Mouse (Mus musculus) lung, postnatal 0 days (tissue): ENCODE results near the gene Zfp277. TPM values are rescaled to one million over a fixed set of nuclear protein-coding genes. Genes with fewer than 3 reads are reported as not detected.

Experiments
- ATAC-seq: fragments of 200-750 bp; cut with Nextera tagmentation; 2 replicates; pipeline ENCODE4 v1.8.0; 2017; ENCODE audit warnings: moderate library complexity
- DNase-seq: peaks from one replicate; pipeline ENCODE4 v3.0.0-alpha.2; 2016; ENCODE audit warnings: low spot score
- H3K27ac ChIP-seq: fragments of 300-500 bp; sonication (generic); 2 replicates; pipeline ENCODE4 v1.5.1; 2014; ENCODE audit warnings: antibody characterized with exemption, mild to moderate bottlenecking, low read length, mixed read lengths
- H3K27me3 ChIP-seq: fragments of 300-500 bp; sonication (generic); replicated peaks from 2 replicates; pipeline ENCODE4 v1.6.1; 2014; ENCODE audit warnings: low read length, mixed read lengths; ENCODE audit not compliant: insufficient read depth
- H3K36me3 ChIP-seq: fragments of 300-500 bp; sonication (generic); 2 replicates; pipeline ENCODE4 v1.6.1; 2014; ENCODE audit warnings: low read length, mixed read lengths; ENCODE audit not compliant: insufficient read depth
- H3K4me1 ChIP-seq: fragments of 300-500 bp; sonication (generic); 2 replicates; pipeline ENCODE4 v1.6.1; 2014; ENCODE audit warnings: antibody characterized with exemption, low read depth, low read length, mixed read lengths; ENCODE audit not compliant: insufficient read depth
- H3K4me2 ChIP-seq: fragments of 300-500 bp; sonication (generic); replicated peaks from 2 replicates; pipeline ENCODE4 v1.6.1; 2014; ENCODE audit warnings: low read depth, mild to moderate bottlenecking, low read length, moderate library complexity, mixed read lengths
- H3K4me3 ChIP-seq: fragments of 300-500 bp; sonication (generic); 2 replicates; pipeline ENCODE4 v1.5.1; 2014; ENCODE audit warnings: low read depth, low read length
- H3K9ac ChIP-seq: fragments of 300-500 bp; sonication (generic); replicated peaks from 2 replicates; pipeline ENCODE4 v1.6.1; 2014; ENCODE audit warnings: low read depth, mild to moderate bottlenecking
- H3K9me3 ChIP-seq: fragments of 300-500 bp; sonication (generic); 2 replicates; pipeline ENCODE4 v1.6.1; 2016; ENCODE audit warnings: low read length, mixed read lengths
- CTCF ChIP-seq: IDR thresholded peaks from 2 replicates; pipeline ENCODE4 v1.5.1; 2016; ENCODE audit warnings: antibody characterized with exemption, mild to moderate bottlenecking
- EP300 ChIP-seq: IDR thresholded peaks from 2 replicates; pipeline ENCODE4 v1.6.1; 2016; ENCODE audit warnings: antibody characterized with exemption, mild to moderate bottlenecking, control low read depth
- WGBS: fragments of 180-500 bp; shearing (Covaris S2); extraction: QIAGEN DNeasy Blood & Tissue Kit; methylation state at CpG from one replicate; pipeline ENCODE4 v1.1.7; 2014; 5-methylcytosine and 5-hydroxymethylcytosine counted together
- polyA plus RNA-seq: library from polyadenylated mRNA; unstranded; fragments of >200 nt; fragmentation: Nextera tagmentation; extraction: Ambion mirVana; gene quantifications from 2 replicates; pipeline ENCODE4 v1.2.1, GENCODE M21; 2015

The Zfp277 gene
- polyA plus RNA-seq, 1 experiment from 2014 or later, result 25.8 TPM

DNA sequence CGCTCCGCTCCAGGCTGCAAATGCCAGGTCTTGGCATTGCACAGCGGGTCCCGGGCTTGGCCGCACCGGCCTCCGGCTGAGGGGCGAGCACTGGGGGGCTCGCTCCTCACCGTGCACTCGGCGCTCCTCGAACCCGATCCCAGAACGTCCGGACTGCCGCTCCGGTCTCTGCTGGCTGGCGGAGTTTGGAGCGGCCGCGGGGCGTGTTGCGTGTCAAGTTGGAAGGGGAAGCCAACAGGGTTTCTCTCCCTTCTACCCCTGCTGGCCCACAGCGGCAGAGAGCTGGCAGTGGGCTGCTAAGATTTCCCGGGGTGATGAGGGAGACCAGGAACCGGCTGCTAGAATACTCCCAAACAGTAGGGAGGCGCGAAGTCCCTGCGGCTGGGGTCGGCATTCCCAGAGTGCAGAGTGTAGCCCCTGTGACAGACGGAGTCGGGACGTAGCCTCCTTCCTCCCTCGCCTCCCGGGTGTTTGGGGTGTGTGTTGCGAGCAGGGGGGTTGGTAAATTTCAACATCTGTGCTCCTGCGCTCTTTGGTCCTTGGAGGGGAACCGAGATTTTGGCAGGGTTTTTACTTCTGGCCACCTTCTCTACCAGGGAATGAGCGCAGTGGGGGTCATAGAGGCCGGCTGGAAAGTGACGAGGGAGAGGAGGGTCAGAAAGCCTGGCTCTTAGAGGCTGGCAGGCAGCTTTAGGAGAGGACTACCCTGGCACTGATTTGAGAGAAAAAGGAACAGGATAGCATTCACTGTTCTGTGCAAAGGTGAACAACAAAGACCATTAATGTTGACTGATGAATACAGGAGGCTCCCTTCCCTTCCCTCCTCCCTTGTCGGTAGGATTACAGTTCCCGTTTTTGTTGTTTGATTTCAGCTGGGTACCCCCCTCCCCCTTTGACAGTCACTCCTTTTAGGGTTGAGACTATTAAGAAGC lies 1.0 kb upstream of the Zfp277 start:
- Histone ChIP-seq H3K9ac (peak overlapping the region; percentile 68), H3K27ac (peak overlapping the region; percentile 77), H3K4me1 (peaks cover 5% of the 10 kb centered on the region; the same call in 1 of the 2 replicates), H3K4me2 (peak overlapping the region; percentile 91), H3K9me3 (no peaks in the 10 kb centered on the region), H3K27me3 (no peaks in the 10 kb centered on the region), H3K36me3 (no peaks in the 10 kb centered on the region), H3K4me3 (peak overlapping the region; percentile 87)
- TF ChIP-seq CTCF (peak; percentile 26; the same call in 1 of the 2 replicates), EP300 (no peak)
- WGBS, result 1% methylated on average over 43 of the region's 44 CpGs
- ATAC-seq, result 0 out of 2 replicates have a peak, but pooled peaks have one; percentile 0
- DNase-seq, result peak; percentile 54

- WGBS, result under 1% methylated on average over 16 of the region's 16 CpGs
- TF ChIP-seq EP300, result no peak; the same call in 1 of the 2 replicates
- no peak for TF ChIP-seq CTCF
- ATAC-seq, result peak; percentile 30
- DNase-seq, result peak; percentile 70
- H3K9me3 ChIP-seq, result no peaks in the 10 kb centered on the region
- H3K27ac ChIP-seq, result peak overlapping the region; percentile 34
- H3K4me2 ChIP-seq, result peak overlapping the region; percentile 60
- H3K4me3 ChIP-seq, result peak overlapping the region; percentile 87
- H3K4me1 ChIP-seq, result peaks cover 5% of the 10 kb centered on the region; the same call in 1 of the 2 replicates
- H3K27me3 ChIP-seq, result no peaks in the 10 kb centered on the region
- H3K36me3 ChIP-seq, result no peaks in the 10 kb centered on the region
- peak overlapping the region; percentile 6; the same call in 1 of the 2 replicates for H3K9ac ChIP-seq
These were observed 496 bp downstream of the Zfp277 start for GRCm38 (mm10) chr12:40445206-40445605.

DNA sequence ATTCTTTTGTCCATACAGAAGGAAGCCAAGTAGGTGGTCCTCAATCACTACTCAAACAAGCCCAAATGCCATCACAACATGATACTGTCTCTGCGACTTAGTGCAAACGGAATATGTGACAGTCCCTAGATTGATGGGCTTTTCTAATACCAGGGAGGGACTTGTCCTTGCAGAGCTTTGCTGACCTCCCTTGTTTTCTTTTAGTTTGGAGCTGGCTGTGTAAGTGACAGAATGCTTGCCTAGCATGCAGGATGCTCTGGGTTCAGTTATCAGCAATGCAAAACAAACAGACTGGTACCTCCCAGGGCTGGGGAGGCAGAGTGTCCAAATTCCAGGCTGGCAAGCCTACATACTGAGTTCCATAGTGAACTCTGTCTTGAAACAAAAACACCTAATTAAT lies 7.7 kb downstream of the Zfp277 start:
- Histone ChIP-seq H3K9ac (no peak overlapping the region), H3K36me3 (no peaks in the 10 kb centered on the region), H3K4me1 (no peaks in the 10 kb centered on the region; the same call in 1 of the 2 replicates), H3K9me3 (no peaks in the 10 kb centered on the region), H3K4me3 (no peak overlapping the region), H3K27me3 (no peaks in the 10 kb centered on the region), H3K27ac (no peak overlapping the region), H3K4me2 (no peak overlapping the region)
- DNase-seq (no peak), ATAC-seq (no peak)
- TF ChIP-seq CTCF (no peak), EP300 (no peak)
- 51% methylated on average over 2 of the region's 2 CpGs for WGBS

DNA sequence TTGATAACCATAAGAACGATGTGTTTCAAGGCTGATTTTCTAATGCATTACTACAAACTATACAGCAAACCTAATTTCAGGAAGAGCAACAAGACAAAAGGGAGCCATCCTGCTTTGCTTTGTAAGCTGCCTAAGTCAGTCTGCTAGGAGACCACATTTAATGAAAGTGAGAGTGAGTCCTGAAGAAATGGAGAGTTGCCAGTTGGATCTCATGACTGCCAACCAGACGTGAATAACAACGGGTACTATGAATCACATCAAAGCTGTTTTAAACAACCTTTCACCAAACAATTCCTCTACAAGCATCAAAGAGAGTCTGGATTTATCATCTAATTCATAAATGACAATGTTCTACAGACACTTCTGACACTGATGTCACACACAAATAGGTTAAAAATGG lies 11.6 kb downstream of the Zfp277 start:
- H3K4me3 ChIP-seq, result no peak overlapping the region
- no peak overlapping the region for H3K27ac ChIP-seq
- H3K36me3 ChIP-seq, result no peaks in the 10 kb centered on the region
- H3K4me2 ChIP-seq, result no peak overlapping the region
- no peaks in the 10 kb centered on the region for H3K9me3 ChIP-seq
- DNase-seq (peak; percentile 57), ATAC-seq (no peak)
- TF ChIP-seq EP300 (no peak), CTCF (no peak)
- H3K27me3 ChIP-seq, result no peaks in the 10 kb centered on the region
- H3K4me1 ChIP-seq, result peaks cover 5% of the 10 kb centered on the region; the same call in 1 of the 2 replicates
- 32% methylated on average over 3 of the region's 3 CpGs for WGBS
- H3K9ac ChIP-seq, result no peak overlapping the region

GRCm38 (mm10) chr12:40431075-40431474 lies 14.6 kb downstream of the Zfp277 start:
- ATAC-seq (no peak), DNase-seq (no peak)
- no peaks in the 10 kb centered on the region for H3K27me3 ChIP-seq
- no peaks in the 10 kb centered on the region for H3K9me3 ChIP-seq
- H3K4me3 ChIP-seq, result no peak overlapping the region
- TF ChIP-seq CTCF (no peak), EP300 (no peak)
- H3K27ac ChIP-seq, result no peak overlapping the region
- no peaks in the 10 kb centered on the region for H3K36me3 ChIP-seq
- no peak overlapping the region for H3K4me2 ChIP-seq
- no peak overlapping the region for H3K9ac ChIP-seq
- H3K4me1 ChIP-seq, result peaks cover 5% of the 10 kb centered on the region; the same call in 1 of the 2 replicates
- 72% methylated on average over 5 of the region's 5 CpGs for WGBS

DNA sequence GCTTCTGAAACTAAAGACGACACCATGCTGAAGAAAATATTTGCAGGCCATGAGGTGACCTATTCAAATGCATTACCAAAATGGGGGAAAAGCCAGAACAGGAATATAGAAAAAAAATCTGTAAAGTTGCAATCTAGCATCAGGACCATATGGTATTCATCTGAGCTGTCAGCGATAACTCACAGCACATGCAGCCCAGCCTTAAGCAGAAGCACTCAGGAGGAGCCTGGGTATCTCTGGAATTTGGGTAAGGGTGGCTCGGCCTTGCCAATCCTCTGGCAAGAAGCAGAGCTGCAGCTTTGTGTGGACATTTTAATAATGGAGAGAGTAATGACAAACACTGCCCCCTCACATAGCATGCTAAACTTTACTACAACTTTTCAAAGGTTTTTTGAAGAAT lies 15.7 kb downstream of the Zfp277 start:
- 61% methylated on average over 3 of the region's 3 CpGs for WGBS
- H3K9me3 ChIP-seq, result no peaks in the 10 kb centered on the region
- no peak overlapping the region for H3K4me3 ChIP-seq
- DNase-seq (no peak), ATAC-seq (no peak)
- H3K27me3 ChIP-seq, result no peaks in the 10 kb centered on the region
- peaks cover 5% of the 10 kb centered on the region; the same call in 1 of the 2 replicates for H3K4me1 ChIP-seq
- H3K27ac ChIP-seq, result no peak overlapping the region
- TF ChIP-seq CTCF, result no peak
- no peak for TF ChIP-seq EP300
- H3K4me2 ChIP-seq, result no peak overlapping the region
- H3K36me3 ChIP-seq, result no peaks in the 10 kb centered on the region
- H3K9ac ChIP-seq, result no peak overlapping the region
